Comparison of ENCODE assay signal across 10 mouse cellular contexts in genomic region chr8:104629306-104630110, GRCm38 (mm10). TPM values are rescaled to one million over a fixed set of nuclear protein-coding genes. Genes with fewer than 3 reads are reported as not detected.
DNase-seq lines count a peak whose midpoint lies in the region; ATAC-seq and TF ChIP-seq lines count a peak whose summit lies in the region.
"Had no signal": no experiment of that assay in that cellular context is flagged by ENCODE, and none has a peak within 500 bp of the region (broad histone marks: within the 10 kb centered on the region; RNA-seq: fewer than 3 reads in every experiment).

No protein-coding gene starts in this region.

- no peak for TF ChIP-seq CTCF in heart, postnatal 0 days (IDR thresholded peaks at IDR 0.05; ENCODE audit: low read depth)

- 68% methylated on average over 22 of the region's 22 CpGs for WGBS in intestine, embryonic 15.5 days
- 70% methylated on average over 22 of the region's 22 CpGs for WGBS in intestine, embryonic 16.5 days
- 6% methylated on average over 22 of the region's 22 CpGs for WGBS in heart, postnatal 0 days
- 55% methylated on average over 22 of the region's 22 CpGs for WGBS in liver, embryonic 13.5 days (ENCODE audit: insufficient replicate concordance)
- WGBS in forebrain, embryonic 15.5 days, result 81% methylated on average over 22 of the region's 22 CpGs

- no peak overlapping the region for H3K9ac ChIP-seq in intestine, embryonic 15.5 days
- H3K9ac ChIP-seq in intestine, embryonic 16.5 days (ENCODE audit: low read depth, low read length), result no peak overlapping the region
- peak overlapping the region; percentile 77 for H3K9ac ChIP-seq in heart, postnatal 0 days (replicated peaks; ENCODE audit: low read depth, low read length)
- H3K9ac ChIP-seq in liver, embryonic 13.5 days, result no peak overlapping the region
- H3K9ac ChIP-seq in forebrain, embryonic 15.5 days (replicated peaks), result no peak overlapping the region
- H3K9ac ChIP-seq: liver, embryonic 15.5 days had no signal

- no peak overlapping the region for H3K27ac ChIP-seq in intestine, embryonic 15.5 days
- H3K27ac ChIP-seq in intestine, embryonic 16.5 days (ENCODE audit: low read length), result no peak overlapping the region
- peak overlapping the region; percentile 90 for H3K27ac ChIP-seq in heart, postnatal 0 days (ENCODE audit: low read depth)
- H3K27ac ChIP-seq in liver, embryonic 13.5 days, result no peak overlapping the region
- H3K27ac ChIP-seq in forebrain, embryonic 15.5 days (replicated peaks), result no peak overlapping the region
- H3K27ac ChIP-seq: liver, embryonic 15.5 days had no signal

- peak overlapping the region; percentile 83; the same call in 1 of the 2 replicates for H3K4me2 ChIP-seq in intestine, embryonic 15.5 days (replicated peaks)
- H3K4me2 ChIP-seq in intestine, embryonic 16.5 days (ENCODE audit: low read depth, low read length), result no peak overlapping the region
- peak overlapping the region; percentile 67 for H3K4me2 ChIP-seq in heart, postnatal 0 days (ENCODE audit: low read depth, low read length)
- H3K4me2 ChIP-seq in liver, embryonic 13.5 days, result no peak overlapping the region
- H3K4me2 ChIP-seq in forebrain, embryonic 15.5 days (replicated peaks), result no peak overlapping the region

- DNase-seq in adrenal gland, postnatal 10 days, result peak; percentile 75
- peak; percentile 91 for DNase-seq in heart, postnatal 0 days (ENCODE audit: low spot score)
- DNase-seq in liver, embryonic 13.5 days, result no peak
- DNase-seq in natural killer cell, adult 2 months (ENCODE audit: low spot score in 2 of 2), result no peak
- DNase-seq in c-Kit-positive CD71-positive TER-119-positive erythroid progenitor cells, embryonic 14.5 days (ENCODE audit: low spot score), result no peak

- peaks cover 15% of the 10 kb centered on the region; the same call in 1 of the 2 replicates for H3K4me1 ChIP-seq in intestine, embryonic 15.5 days (replicated peaks)
- H3K4me1 ChIP-seq in intestine, embryonic 16.5 days (ENCODE audit: control insufficient read depth, insufficient read depth, low read length), result peaks cover 6% of the 10 kb centered on the region
- peaks cover 44% of the 10 kb centered on the region for H3K4me1 ChIP-seq in heart, postnatal 0 days (ENCODE audit: control insufficient read depth, insufficient read depth)
- peaks cover 21% of the 10 kb centered on the region for H3K4me1 ChIP-seq in liver, embryonic 13.5 days (replicated peaks)
- peaks cover 12% of the 10 kb centered on the region for H3K4me1 ChIP-seq in forebrain, embryonic 15.5 days

- no peak for ATAC-seq in intestine, embryonic 15.5 days
- ATAC-seq in intestine, embryonic 16.5 days, result no peak
- peak; percentile 64 for ATAC-seq in heart, postnatal 0 days (ENCODE audit: insufficient read depth, low read depth)
- peak; percentile 26; the same call in 1 of the 2 replicates for ATAC-seq in liver, embryonic 13.5 days (ENCODE audit: low read depth)
- ATAC-seq in forebrain, embryonic 15.5 days (replicated peaks), result no peak

- H3K27me3 ChIP-seq in intestine, embryonic 15.5 days (replicated peaks), result peaks cover 14% of the 10 kb centered on the region
- H3K27me3 ChIP-seq in intestine, embryonic 16.5 days (replicated peaks; ENCODE audit: control insufficient read depth, insufficient read depth, low read length), result peaks cover 9% of the 10 kb centered on the region
- H3K27me3 ChIP-seq in heart, postnatal 0 days (ENCODE audit: control insufficient read depth, insufficient read depth, low read length), result no peaks in the 10 kb centered on the region
- peaks cover 30% of the 10 kb centered on the region for H3K27me3 ChIP-seq in liver, embryonic 13.5 days
- H3K27me3 ChIP-seq in forebrain, embryonic 15.5 days, result peaks cover 18% of the 10 kb centered on the region

- H3K9me3 ChIP-seq in intestine, embryonic 15.5 days, result no peaks in the 10 kb centered on the region
- no peaks in the 10 kb centered on the region for H3K9me3 ChIP-seq in intestine, embryonic 16.5 days (ENCODE audit: control insufficient read depth, low read length)
- no peaks in the 10 kb centered on the region for H3K9me3 ChIP-seq in heart, postnatal 0 days (replicated peaks; ENCODE audit: control insufficient read depth, low read length)
- no peaks in the 10 kb centered on the region for H3K9me3 ChIP-seq in liver, embryonic 13.5 days (replicated peaks)
- H3K9me3 ChIP-seq in forebrain, embryonic 15.5 days, result no peaks in the 10 kb centered on the region
- H3K9me3 ChIP-seq: liver, embryonic 15.5 days had no signal

- no peaks in the 10 kb centered on the region for H3K36me3 ChIP-seq in intestine, embryonic 15.5 days
- H3K36me3 ChIP-seq in intestine, embryonic 16.5 days (ENCODE audit: control insufficient read depth, insufficient read depth, low read length), result no peaks in the 10 kb centered on the region
- peaks cover 11% of the 10 kb centered on the region for H3K36me3 ChIP-seq in heart, postnatal 0 days (replicated peaks; ENCODE audit: control insufficient read depth, insufficient read depth, low read length)
- H3K36me3 ChIP-seq in liver, embryonic 13.5 days, result no peaks in the 10 kb centered on the region
- H3K36me3 ChIP-seq in forebrain, embryonic 15.5 days, result no peaks in the 10 kb centered on the region
- H3K36me3 ChIP-seq: liver, embryonic 15.5 days had no signal

- H3K4me3 ChIP-seq in intestine, embryonic 15.5 days (replicated peaks), result no peak overlapping the region
- no peak overlapping the region for H3K4me3 ChIP-seq in intestine, embryonic 16.5 days (ENCODE audit: low read length)
- H3K4me3 ChIP-seq in heart, postnatal 0 days (ENCODE audit: low read depth, low read length), result peak overlapping the region; percentile 63
- no peak overlapping the region for H3K4me3 ChIP-seq in liver, embryonic 13.5 days (replicated peaks)
- H3K4me3 ChIP-seq in forebrain, embryonic 15.5 days, result no peak overlapping the region

- TF ChIP-seq EP300 in heart, postnatal 0 days (IDR thresholded peaks at IDR 0.05; ENCODE audit: low read depth), result no peak; the same call in 1 of the 2 replicates

RNA-seq across cellular contexts. Expression of gene Rrad, which starts 1.6 kb away (rescaled TPM):
- polyA plus RNA-seq in intestine, embryonic 15.5 days (2015; fragmentation: Nextera tagmentation; extraction: Ambion mirVana), result 4.6 and 4.8 TPM in 2 replicates
- polyA plus RNA-seq in intestine, embryonic 16.5 days (2015; fragmentation: Nextera tagmentation; extraction: Ambion mirVana), result 4.6 and 5.2 TPM in 2 replicates
- total RNA-seq in adrenal gland, postnatal 10 days (2021), result 1 to 10 TPM; 5.6 to 9.1 TPM
- total RNA-seq in heart, postnatal 0 days (2014; rRNA removed; ENCODE audit: low replicate concordance), result 197 and 317 TPM in 2 replicates
- polyA plus RNA-seq in heart, postnatal 0 days (2015; fragmentation: Nextera tagmentation; extraction: Ambion mirVana), result 235 and 284 TPM in 2 replicates
- 0.75 and 0.82 TPM in 2 replicates for polyA plus RNA-seq in liver, embryonic 13.5 days (2015; fragmentation: Nextera tagmentation; extraction: Ambion mirVana)
- polyA plus RNA-seq in forebrain, embryonic 15.5 days (2015; fragmentation: Nextera tagmentation; extraction: Ambion mirVana), result 2.4 and 3.0 TPM in 2 replicates

RNA-seq across cellular contexts. Expression of gene Cdh16, which starts 5.3 kb away (rescaled TPM):
- polyA plus RNA-seq in intestine, embryonic 15.5 days (2015; fragmentation: Nextera tagmentation; extraction: Ambion mirVana), result 0.56 and 0.79 TPM in 2 replicates
- polyA plus RNA-seq in intestine, embryonic 16.5 days (2015; fragmentation: Nextera tagmentation; extraction: Ambion mirVana), result 0.31 and 0.36 TPM in 2 replicates
- total RNA-seq in adrenal gland, postnatal 10 days (2021), result under 1 TPM; 0.12 to 0.66 TPM
- total RNA-seq in heart, postnatal 0 days (2014; rRNA removed; ENCODE audit: low replicate concordance), result 8.3 and 8.9 TPM in 2 replicates
- 11.4 and 13.1 TPM in 2 replicates for polyA plus RNA-seq in heart, postnatal 0 days (2015; fragmentation: Nextera tagmentation; extraction: Ambion mirVana)
- not detected in 2 replicates for polyA plus RNA-seq in liver, embryonic 13.5 days (2015; fragmentation: Nextera tagmentation; extraction: Ambion mirVana)
- not detected in 2 replicates for polyA plus RNA-seq in forebrain, embryonic 15.5 days (2015; fragmentation: Nextera tagmentation; extraction: Ambion mirVana)
- polyA plus RNA-seq: cortical plate, adult 2 months had no signal

RNA-seq across cellular contexts. Expression of gene Ciao2b, which starts 12.3 kb away (rescaled TPM):
- polyA plus RNA-seq in intestine, embryonic 15.5 days (2015; fragmentation: Nextera tagmentation; extraction: Ambion mirVana), result 93.2 and 101 TPM in 2 replicates
- 93.6 and 94.9 TPM in 2 replicates for polyA plus RNA-seq in intestine, embryonic 16.5 days (2015; fragmentation: Nextera tagmentation; extraction: Ambion mirVana)
- total RNA-seq in adrenal gland, postnatal 10 days (2021), result 10 to 100 TPM; 41.0 to 41.3 TPM
- 132 and 184 TPM in 2 replicates for total RNA-seq in heart, postnatal 0 days (2014; rRNA removed; ENCODE audit: low replicate concordance)
- polyA plus RNA-seq in heart, postnatal 0 days (2015; fragmentation: Nextera tagmentation; extraction: Ambion mirVana), result 141 and 147 TPM in 2 replicates
- 64.9 and 65.0 TPM in 2 replicates for polyA plus RNA-seq in liver, embryonic 13.5 days (2015; fragmentation: Nextera tagmentation; extraction: Ambion mirVana)
- 145 and 153 TPM in 2 replicates for polyA plus RNA-seq in forebrain, embryonic 15.5 days (2015; fragmentation: Nextera tagmentation; extraction: Ambion mirVana)

RNA-seq across cellular contexts. Expression of gene Pdp2, which starts 38.3 kb away (rescaled TPM):
- 16.1 and 17.0 TPM in 2 replicates for polyA plus RNA-seq in intestine, embryonic 15.5 days (2015; fragmentation: Nextera tagmentation; extraction: Ambion mirVana)
- 18.2 and 18.4 TPM in 2 replicates for polyA plus RNA-seq in intestine, embryonic 16.5 days (2015; fragmentation: Nextera tagmentation; extraction: Ambion mirVana)
- 10 to 100 TPM; 25.1 to 32.4 TPM for total RNA-seq in adrenal gland, postnatal 10 days (2021)
- 4.0 and 4.2 TPM in 2 replicates for total RNA-seq in heart, postnatal 0 days (2014; rRNA removed; ENCODE audit: low replicate concordance)
- polyA plus RNA-seq in heart, postnatal 0 days (2015; fragmentation: Nextera tagmentation; extraction: Ambion mirVana), result 5.7 and 6.1 TPM in 2 replicates
- polyA plus RNA-seq in liver, embryonic 13.5 days (2015; fragmentation: Nextera tagmentation; extraction: Ambion mirVana), result 4.4 and 5.7 TPM in 2 replicates
- polyA plus RNA-seq in forebrain, embryonic 15.5 days (2015; fragmentation: Nextera tagmentation; extraction: Ambion mirVana), result 17.8 and 18.7 TPM in 2 replicates

Comparison
In these comparisons a context has a peak if more than half of its experiments do, and no peak if none do; other contexts are left out.
1. H3K4me2 ChIP-seq: peak in intestine, embryonic 15.5 days (single experiment) and heart, postnatal 0 days (single experiment); none in intestine, embryonic 16.5 days (single experiment), liver, embryonic 13.5 days (single experiment) and forebrain, embryonic 15.5 days (single experiment).
2. ATAC-seq: peak in heart, postnatal 0 days (single experiment) and liver, embryonic 13.5 days (single experiment); none in intestine, embryonic 15.5 days (single experiment), intestine, embryonic 16.5 days (single experiment) and forebrain, embryonic 15.5 days (single experiment).
3. DNase-seq: peak in adrenal gland, postnatal 10 days (single experiment) and heart, postnatal 0 days (single experiment); none in liver, embryonic 13.5 days (single experiment), natural killer cell, adult 2 months (0 of 2) and c-Kit-positive CD71-positive TER-119-positive erythroid progenitor cells, embryonic 14.5 days (single experiment).
4. RNA of gene Rrad, which starts 1.6 kb away (polyA plus RNA-seq): 235 to 284 TPM in heart, postnatal 0 days; 4.6 to 4.8 TPM in intestine, embryonic 15.5 days, 4.6 to 5.2 TPM in intestine, embryonic 16.5 days, 2.4 to 3.0 TPM in forebrain, embryonic 15.5 days and 0.75 to 0.82 TPM in liver, embryonic 13.5 days; every median in the first group is over 10 times any median in the second.